Mouse (Mus musculus): ENCODE data around the gene Ccdc65. TPM values are rescaled to one million over a fixed set of nuclear protein-coding genes. Genes with fewer than 3 reads are reported as not detected.

The Ccdc65 gene
- total and polyA plus RNA-seq, 3 experiments: 0.13 TPM; not detected in 2

GRCm38 (mm10) chr15:98675634-98676250 is 32.3 kb upstream of the Ccdc65 start:
- no peak overlapping the region for H3K27ac ChIP-seq (ENCODE audit: control insufficient read depth, low read depth, low read length)
- H3K36me3 ChIP-seq (ENCODE audit: control insufficient read depth in 1 of 2, insufficient read depth in 2 of 2, low read length in 2 of 2): peaks cover 0 to 14% of the 10 kb centered on the region in 2 experiments; a peak in 2 of 4 replicates
- peak overlapping the region in 1 of 2 experiments; percentile 68; a peak in 2 of 4 replicates for H3K4me3 ChIP-seq (ENCODE audit: control insufficient read depth in 1 of 2, insufficient read depth in 1 of 2, low read depth in 2 of 2, low read length in 2 of 2)
- H3K4me1 ChIP-seq (ENCODE audit: control insufficient read depth in 1 of 2, insufficient read depth in 2 of 2, low read length in 2 of 2): peaks cover 7 to 27% of the 10 kb centered on the region in 2 experiments
- TF ChIP-seq EP300 (IDR thresholded peaks at IDR 0.05; ENCODE audit: low read depth in 1 of 2, low read length in 2 of 2): no peak
- TF ChIP-seq ZMIZ1 (IDR thresholded peaks at IDR 0.05; ENCODE audit: low read depth, low read length): no peak
- no peaks in the 10 kb centered on the region for H3K27me3 ChIP-seq (ENCODE audit: control insufficient read depth in 1 of 2, insufficient read depth in 2 of 2, low read length in 2 of 2)
- no peak for DNase-seq (ENCODE audit: low read depth, low spot score)
- no peaks in the 10 kb centered on the region for H3K79me2 ChIP-seq (ENCODE audit: control insufficient read depth, insufficient read depth, low read length, poor library complexity)
- peak overlapping the region; percentile 43; the same call in 1 of the 2 replicates for H3K9ac ChIP-seq (ENCODE audit: control insufficient read depth, low read depth, low read length, poor library complexity, severe bottlenecking)
- H3K9me3 ChIP-seq (replicated peaks; ENCODE audit: insufficient read depth, low read length): no peaks in the 10 kb centered on the region

- Histone ChIP-seq H3K79me2 (ENCODE audit: control insufficient read depth, insufficient read depth, low read length, poor library complexity) (no peaks in the 10 kb centered on the region), H3K9ac (ENCODE audit: control insufficient read depth, low read depth, low read length, poor library complexity, severe bottlenecking) (peak overlapping the region; percentile 43), H3K36me3 (ENCODE audit: control insufficient read depth in 1 of 2, insufficient read depth in 2 of 2, low read length in 2 of 2) (peaks cover 0 to 22% of the 10 kb centered on the region in 2 experiments; a peak in 2 of 4 replicates), H3K4me3 (ENCODE audit: control insufficient read depth in 1 of 2, insufficient read depth in 1 of 2, low read depth in 2 of 2, low read length in 2 of 2) (peak overlapping the region; percentile 68 to 72), H3K9me3 (replicated peaks; ENCODE audit: insufficient read depth, low read length) (no peaks in the 10 kb centered on the region), H3K27ac (ENCODE audit: control insufficient read depth, low read depth, low read length) (no peak overlapping the region), H3K4me1 (ENCODE audit: control insufficient read depth in 1 of 2, insufficient read depth in 2 of 2, low read length in 2 of 2) (peaks cover 15 to 33% of the 10 kb centered on the region in 2 experiments), H3K27me3 (ENCODE audit: control insufficient read depth in 1 of 2, insufficient read depth in 2 of 2, low read length in 2 of 2) (no peaks in the 10 kb centered on the region)
- peak; percentile 63 for DNase-seq (ENCODE audit: low read depth, low spot score)
- TF ChIP-seq MAX (IDR thresholded peaks at IDR 0.05; ENCODE audit: low read length) (no peak), NRF1 (IDR thresholded peaks at IDR 0.05; ENCODE audit: insufficient read depth, low read depth, low read length, poor library complexity, severe bottlenecking) (peak; percentile 59; the same call in 1 of the 2 replicates)
These were observed 31.5 kb upstream of the Ccdc65 start for GRCm38 (mm10) chr15:98676471-98676870.

- Histone ChIP-seq H3K36me3 (ENCODE audit: control insufficient read depth in 1 of 2, insufficient read depth in 2 of 2, low read length in 2 of 2) (peaks cover 0 to 28% of the 10 kb centered on the region in 2 experiments; a peak in 2 of 4 replicates), H3K27ac (ENCODE audit: control insufficient read depth, low read depth, low read length) (0 out of 2 replicates have a peak within 1 kb of the TSS, but pooled peaks have one; percentile 5), H3K9me3 (replicated peaks; ENCODE audit: insufficient read depth, low read length) (no peaks in the 10 kb centered on the region), H3K4me1 (ENCODE audit: control insufficient read depth in 1 of 2, insufficient read depth in 2 of 2, low read length in 2 of 2) (peaks cover 20 to 39% of the 10 kb centered on the region in 2 experiments), H3K79me2 (ENCODE audit: control insufficient read depth, insufficient read depth, low read length, poor library complexity) (no peaks in the 10 kb centered on the region), H3K9ac (ENCODE audit: control insufficient read depth, low read depth, low read length, poor library complexity, severe bottlenecking) (peak within 1 kb of the TSS; percentile 66), H3K27me3 (ENCODE audit: control insufficient read depth in 1 of 2, insufficient read depth in 2 of 2, low read length in 2 of 2) (no peaks in the 10 kb centered on the region), H3K4me3 (ENCODE audit: control insufficient read depth in 1 of 2, insufficient read depth in 1 of 2, low read depth in 2 of 2, low read length in 2 of 2) (peak within 1 kb of the TSS; percentile 68 to 76)
- peak; percentile 98 for DNase-seq (ENCODE audit: low read depth, low spot score)
- TF ChIP-seq KAT2A (conservative IDR thresholded peaks at IDR 0.05; ENCODE audit: low read depth, low read length): no peak
- no peak for TF ChIP-seq RAD21 (IDR thresholded peaks at IDR 0.05; ENCODE audit: low read depth, low read length)
- no peak for TF ChIP-seq RCOR1 (IDR thresholded peaks at IDR 0.05; ENCODE audit: low read depth, low read length)
- 0 out of 2 replicates have a peak, but pooled peaks have one; percentile 8 for TF ChIP-seq UBTF (IDR thresholded peaks at IDR 0.05; ENCODE audit: borderline replicate concordance, insufficient read depth, low read depth, low read length)
- peak; percentile 48; the same call in 1 of the 2 replicates for TF ChIP-seq ELF1 (IDR thresholded peaks at IDR 0.05; ENCODE audit: low read depth, low read length)
- TF ChIP-seq TCF12 (IDR thresholded peaks at IDR 0.05; ENCODE audit: low read depth, low read length): peak; percentile 71
- peak; percentile 98 for TF ChIP-seq ZMIZ1 (IDR thresholded peaks at IDR 0.05; ENCODE audit: low read depth, low read length)
- TF ChIP-seq USF1 (IDR thresholded peaks at IDR 0.05; ENCODE audit: low read depth, low read length): no peak; the same call in 1 of the 2 replicates
- TF ChIP-seq E2F4 (IDR thresholded peaks at IDR 0.05; ENCODE audit: borderline replicate concordance, low read depth, low read length): no peak
- TF ChIP-seq MAZ (IDR thresholded peaks at IDR 0.05; ENCODE audit: low read depth, low read length): peak; percentile 15; the same call in 1 of the 2 replicates
- TF ChIP-seq MEF2A (IDR thresholded peaks at IDR 0.05; ENCODE audit: extremely low read depth, insufficient replicate concordance, low read depth, low read length, poor library complexity, severe bottlenecking): no peak
- TF ChIP-seq ZKSCAN1 (IDR thresholded peaks at IDR 0.05; ENCODE audit: low read depth, low read length): no peak
- no peak for TF ChIP-seq TAL1 (IDR thresholded peaks at IDR 0.05; ENCODE audit: low read length)
- peak; percentile 31; the same call in 1 of the 2 replicates for TF ChIP-seq ETS1 (IDR thresholded peaks at IDR 0.05; ENCODE audit: low read depth, low read length)
- TF ChIP-seq GABPA (IDR thresholded peaks at IDR 0.05; ENCODE audit: low read depth, low read length): no peak
- TF ChIP-seq ZC3H11A (IDR thresholded peaks at IDR 0.05; ENCODE audit: low read depth, low read length): no peak
- TF ChIP-seq ZNF384 (IDR thresholded peaks at IDR 0.05; ENCODE audit: low read depth, low read length): no peak
- no peak for TF ChIP-seq MYC (IDR thresholded peaks at IDR 0.05; ENCODE audit: low read depth, low read length)
These were observed 30.9 kb upstream of the Ccdc65 start, which contains the start of gene Rnd1 for GRCm38 (mm10) chr15:98676940-98677728. TSS of gene Rnd1 (minus strand) at chr15:98677461.
